ENCODE assay signal across 29 mouse cellular contexts in the genomic region with DNA sequence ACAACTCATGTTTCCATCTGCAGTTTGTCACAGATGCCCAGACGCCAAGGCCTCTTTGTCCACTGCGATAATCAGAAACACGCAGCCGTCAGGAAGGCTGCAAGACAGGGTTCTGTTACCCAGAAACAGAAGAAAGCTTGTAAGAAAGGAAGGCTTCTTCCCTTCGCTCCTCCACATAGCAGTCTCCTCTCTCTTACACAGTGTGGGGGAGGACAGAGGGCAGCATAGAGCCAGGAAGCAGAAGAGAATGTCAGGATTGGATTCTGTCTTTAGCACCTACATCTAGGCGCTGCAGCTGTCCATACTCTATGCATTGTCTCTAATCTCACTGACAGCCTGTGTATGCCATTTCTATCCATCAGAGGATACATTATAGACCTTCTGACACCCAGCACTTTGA. TPM values are rescaled to one million over a fixed set of nuclear protein-coding genes. Genes with fewer than 3 reads are reported as not detected.
A peak's percentile ranks its signal among the peaks of the same experiment; 100 is the strongest.
DNase-seq lines count a peak whose midpoint lies in the region; ATAC-seq lines count a peak whose summit lies in the region.
"Had no signal": no experiment of that assay in that cellular context is flagged by ENCODE, and none has a peak within 500 bp of the region (broad histone marks: within the 10 kb centered on the region; RNA-seq: fewer than 3 reads in every experiment).

No protein-coding gene starts in this region.

- no peak overlapping the region for H3K4me2 ChIP-seq in limb, embryonic 11.5 days (ENCODE audit: low read depth, severe bottlenecking)
- H3K4me2 ChIP-seq: forebrain, embryonic 15.5 days; heart, embryonic 15.5 days; liver, embryonic 12.5 days; neural tube, embryonic 15.5 days had no signal

- ATAC-seq in frontal cortex, adult (ENCODE audit: low TSS enrichment): peak; percentile 95
- ATAC-seq in limb, embryonic 11.5 days (ENCODE audit: insufficient number of reproducible peaks, low FRiP score, low TSS enrichment, low read depth): no peak
- ATAC-seq: forebrain, embryonic 15.5 days; liver, embryonic 12.5 days had no signal

- H3K9me3 ChIP-seq in limb, embryonic 11.5 days (ENCODE audit: control insufficient read depth, low read length): no peaks in the 10 kb centered on the region
- H3K9me3 ChIP-seq in limb, embryonic 10.5 days (replicated peaks): no peaks in the 10 kb centered on the region
- H3K9me3 ChIP-seq: forebrain, embryonic 15.5 days; heart, embryonic 15.5 days; hindbrain, embryonic 10.5 days; liver, embryonic 12.5 days; neural tube, embryonic 15.5 days had no signal

- H3K27ac ChIP-seq in limb, embryonic 11.5 days (replicated peaks; ENCODE audit: low read depth, low read length): no peak overlapping the region
- no peak overlapping the region for H3K27ac ChIP-seq in limb, embryonic 10.5 days
- H3K27ac ChIP-seq: forebrain, embryonic 15.5 days; heart, embryonic 15.5 days; hindbrain, embryonic 10.5 days; liver, embryonic 12.5 days; neural tube, embryonic 15.5 days had no signal

- no peak overlapping the region for H3K9ac ChIP-seq in limb, embryonic 11.5 days (ENCODE audit: low read length)
- H3K9ac ChIP-seq: forebrain, embryonic 15.5 days; heart, embryonic 15.5 days; liver, embryonic 12.5 days; neural tube, embryonic 15.5 days had no signal

- H3K27me3 ChIP-seq in limb, embryonic 11.5 days (ENCODE audit: control insufficient read depth, insufficient read depth, low read length): no peaks in the 10 kb centered on the region
- H3K27me3 ChIP-seq in limb, embryonic 10.5 days (ENCODE audit: low read depth, poor library complexity, severe bottlenecking): 0 out of 2 replicates have a peak, but pooled peaks cover 4% of the 10 kb centered on the region
- H3K27me3 ChIP-seq: forebrain, embryonic 15.5 days; liver, embryonic 12.5 days; neural tube, embryonic 15.5 days had no signal

- DNase-seq in frontal cortex, postnatal 14 days (ENCODE audit: low spot score in 2 of 2): no peak
- peak; percentile 32 for DNase-seq in limb, embryonic 11.5 days (ENCODE audit: low spot score)
- no peak for DNase-seq in limb, embryonic 10.5 days (ENCODE audit: low spot score)
- peak; percentile 15 for DNase-seq in testis, postnatal 10 days (ENCODE audit: low spot score)
- no peak for DNase-seq in testis, postnatal 14 days (ENCODE audit: low spot score)
- no peak for DNase-seq in adrenal gland, postnatal 36 days
- DNase-seq: cerebellum, postnatal 10 days; kidney, adult 8-10 months; kidney, postnatal 36 days; lung, postnatal 10 days; midbrain, embryonic 14.5 days; right cerebral cortex, postnatal 25 days had no signal

- H3K4me1 ChIP-seq in limb, embryonic 11.5 days (ENCODE audit: control insufficient read depth, insufficient read depth, low read length): no peaks in the 10 kb centered on the region
- H3K4me1 ChIP-seq in limb, embryonic 10.5 days: peaks cover 14% of the 10 kb centered on the region
- H3K4me1 ChIP-seq: hindbrain, embryonic 10.5 days; liver, embryonic 12.5 days; neural tube, embryonic 15.5 days had no signal

- H3K36me3 ChIP-seq in limb, embryonic 11.5 days (ENCODE audit: control insufficient read depth, insufficient read depth, low read length): no peaks in the 10 kb centered on the region
- H3K36me3 ChIP-seq in limb, embryonic 10.5 days: no peaks in the 10 kb centered on the region
- H3K36me3 ChIP-seq: forebrain, embryonic 15.5 days; heart, embryonic 15.5 days; hindbrain, embryonic 10.5 days; liver, embryonic 12.5 days; neural tube, embryonic 15.5 days had no signal

- 47% methylated on average over 6 of the region's 6 CpGs for WGBS in limb, embryonic 11.5 days
- WGBS in limb, embryonic 10.5 days: 54% methylated on average over 6 of the region's 6 CpGs

- no peak overlapping the region for H3K4me3 ChIP-seq in limb, embryonic 11.5 days (ENCODE audit: low read depth, low read length)
- H3K4me3 ChIP-seq in limb, embryonic 10.5 days: no peak overlapping the region
- H3K4me3 ChIP-seq: erythroblast, embryonic 14.5 days; forebrain, embryonic 15.5 days; heart, embryonic 15.5 days; hindbrain, embryonic 10.5 days; liver, embryonic 12.5 days; neural tube, embryonic 15.5 days had no signal

RNA-seq across cellular contexts. Expression of gene Gm30083, which starts 17.6 kb away (rescaled TPM):
- not detected in 2 replicates for polyA plus RNA-seq in limb, embryonic 11.5 days (2014; fragmentation: Nextera tagmentation; extraction: Ambion mirVana)
- not detected in 2 replicates for polyA plus RNA-seq in limb, embryonic 10.5 days (2016; fragmentation: Nextera tagmentation; extraction: Ambion mirVana)
- total RNA-seq in adrenal gland, postnatal 36 days (2021): not detected
- total RNA-seq: gastrocnemius, adult 8-10 months; granulocyte monocyte progenitor cell, adult 5-6 weeks; left cerebral cortex, adult 18-20 months; left cerebral cortex, postnatal 36 days; megakaryocyte, adult 5-6 weeks had no signal
- polyA plus RNA-seq: C2C12; erythroblast, embryonic 14.5 days; forebrain, embryonic 15.5 days; heart, embryonic 15.5 days; hindbrain, embryonic 10.5 days; liver, embryonic 12.5 days; midbrain, embryonic 14.5 days; neural tube, embryonic 15.5 days; spleen, adult 2 months; stomach, embryonic 14.5 days; thymus, postnatal 0 days had no signal

RNA-seq across cellular contexts. Expression of gene Zfp488, which starts 18.9 kb away (rescaled TPM):
- polyA plus RNA-seq in limb, embryonic 11.5 days (2014; fragmentation: Nextera tagmentation; extraction: Ambion mirVana): 0.08 and 0.09 TPM in 2 replicates
- 0.04 and 0.08 TPM in 2 replicates for polyA plus RNA-seq in limb, embryonic 10.5 days (2016; fragmentation: Nextera tagmentation; extraction: Ambion mirVana)
- total RNA-seq in adrenal gland, postnatal 36 days (2021): not detected
- total RNA-seq: granulocyte monocyte progenitor cell, adult 5-6 weeks; megakaryocyte, adult 5-6 weeks had no signal
- polyA plus RNA-seq: C2C12; erythroblast, embryonic 14.5 days; heart, embryonic 15.5 days; spleen, adult 2 months; thymus, postnatal 0 days had no signal

RNA-seq across cellular contexts. Expression of gene Gm5460, which starts 19.1 kb away (rescaled TPM):
- polyA plus RNA-seq in limb, embryonic 11.5 days (2014; fragmentation: Nextera tagmentation; extraction: Ambion mirVana): not detected in 2 replicates
- polyA plus RNA-seq in limb, embryonic 10.5 days (2016; fragmentation: Nextera tagmentation; extraction: Ambion mirVana): not detected in 2 replicates
- under 1 TPM in 1 of 2 experiments, not detected in 1; 0.17 TPM for total RNA-seq in adrenal gland, postnatal 36 days (2021)
- total RNA-seq: gastrocnemius, adult 8-10 months; granulocyte monocyte progenitor cell, adult 5-6 weeks; left cerebral cortex, adult 18-20 months; left cerebral cortex, postnatal 36 days; megakaryocyte, adult 5-6 weeks had no signal
- polyA plus RNA-seq: C2C12; erythroblast, embryonic 14.5 days; forebrain, embryonic 15.5 days; heart, embryonic 15.5 days; hindbrain, embryonic 10.5 days; liver, embryonic 12.5 days; midbrain, embryonic 14.5 days; neural tube, embryonic 15.5 days; spleen, adult 2 months; stomach, embryonic 14.5 days; thymus, postnatal 0 days had no signal

RNA-seq across cellular contexts. Expression of gene Rbp3, which starts 43.6 kb away (rescaled TPM):
- polyA plus RNA-seq in limb, embryonic 11.5 days (2014; fragmentation: Nextera tagmentation; extraction: Ambion mirVana): not detected in 2 replicates
- polyA plus RNA-seq in limb, embryonic 10.5 days (2016; fragmentation: Nextera tagmentation; extraction: Ambion mirVana): not detected in 2 replicates
- not detected for total RNA-seq in adrenal gland, postnatal 36 days (2021)
- total RNA-seq: gastrocnemius, adult 8-10 months; granulocyte monocyte progenitor cell, adult 5-6 weeks; left cerebral cortex, adult 18-20 months; megakaryocyte, adult 5-6 weeks had no signal
- polyA plus RNA-seq: C2C12; erythroblast, embryonic 14.5 days; hindbrain, embryonic 10.5 days; midbrain, embryonic 14.5 days; neural tube, embryonic 15.5 days; spleen, adult 2 months; stomach, embryonic 14.5 days; thymus, postnatal 0 days; urinary bladder, adult 2 months had no signal

RNA-seq across cellular contexts. Expression of gene Antxrl, which starts 55.1 kb away (rescaled TPM):
- polyA plus RNA-seq in limb, embryonic 11.5 days (2014; fragmentation: Nextera tagmentation; extraction: Ambion mirVana): not detected in 2 replicates
- not detected in 2 replicates for polyA plus RNA-seq in limb, embryonic 10.5 days (2016; fragmentation: Nextera tagmentation; extraction: Ambion mirVana)
- total RNA-seq in adrenal gland, postnatal 36 days (2021): not detected
- total RNA-seq: gastrocnemius, adult 8-10 months; granulocyte monocyte progenitor cell, adult 5-6 weeks; left cerebral cortex, adult 18-20 months; left cerebral cortex, postnatal 36 days; megakaryocyte, adult 5-6 weeks had no signal
- polyA plus RNA-seq: forebrain, embryonic 15.5 days; heart, embryonic 15.5 days; hindbrain, embryonic 10.5 days; liver, embryonic 12.5 days; midbrain, embryonic 14.5 days; neural tube, embryonic 15.5 days; spleen, adult 2 months; stomach, embryonic 14.5 days; thymus, postnatal 0 days; urinary bladder, adult 2 months had no signal

Comparison
In these comparisons a context has a peak if more than half of its experiments do, and no peak if none do; other contexts are left out.
1. DNase-seq: peak in limb, embryonic 11.5 days (single experiment) and testis, postnatal 10 days (single experiment); none in frontal cortex, postnatal 14 days (0 of 2), limb, embryonic 10.5 days (single experiment), testis, postnatal 14 days (single experiment) and adrenal gland, postnatal 36 days (0 of 2).